Mouse (Mus musculus) 416B (cell line): ENCODE data around the gene Zwilch.
A peak's percentile ranks its signal among the peaks of the same experiment; 100 is the strongest.

ENCODE experiments used
- DNase-seq: peaks from one replicate; pipeline ENCODE4 v3.0.0; 2011; ENCODE audit warnings: low read depth

Zwilch gene

GRCm38 (mm10) chr9:64105301-64105700 is 67.6 kb downstream of the Zwilch start:
- DNase-seq: peak; percentile 97

GRCm38 (mm10) chr9:64100442-64100841 is 72.5 kb downstream of the Zwilch start:
- DNase-seq: peak; percentile 82

- DNase-seq: peak; percentile 57
Measured at GRCm38 (mm10) chr9:64098282-64098681, 74.6 kb downstream of the Zwilch start.

GRCm38 (mm10) chr9:64094083-64094482 is 78.8 kb downstream of the Zwilch start:
- no peak for DNase-seq

GRCm38 (mm10) chr9:64089004-64089403 is 83.9 kb downstream of the Zwilch start:
- peak; percentile 97 for DNase-seq

GRCm38 (mm10) chr9:64088346-64088745 is 84.6 kb downstream of the Zwilch start:
- peak; percentile 71 for DNase-seq

- DNase-seq: peak; percentile 84
Measured at GRCm38 (mm10) chr9:64087461-64088235, 85.3 kb downstream of the Zwilch start.
